Mouse (Mus musculus): ENCODE results near the gene Hoga1. TPM values are rescaled to one million over a fixed set of nuclear protein-coding genes. Genes with fewer than 3 reads are reported as not detected.

Hoga1 gene
- polyA plus RNA-seq, 1 experiment = 2.4 TPM

- DNase-seq (ENCODE audit: low spot score) = no peak
Measured at GRCm38 (mm10) chr19:42118596-42118995, 73.2 kb downstream of the Hoga1 start.

- DNase-seq (ENCODE audit: low spot score) = peak; percentile 19
Measured at GRCm38 (mm10) chr19:42120451-42120850, 75.0 kb downstream of the Hoga1 start.

Other genes with a start within 250 kb of the Hoga1 start
- 4.3 and 4.6 TPM in 2 replicates for gene Arhgap19, start 243.6 kb upstream of the Hoga1 start, polyA plus RNA-seq (2012; rRNA removed)
- 0.95 and 1.5 TPM in 2 replicates for gene Frat1, start 215.6 kb upstream of the Hoga1 start, polyA plus RNA-seq (2012; rRNA removed)
- 1.8 and 2.3 TPM in 2 replicates for gene Frat2, start 197.5 kb upstream of the Hoga1 start, polyA plus RNA-seq (2012; rRNA removed)
- 6.1 and 6.4 TPM in 2 replicates for gene Rrp12, start 149.4 kb upstream of the Hoga1 start, polyA plus RNA-seq (2012; rRNA removed)
- gene Pgam1, start 133.7 kb upstream of the Hoga1 start, polyA plus RNA-seq (2012; rRNA removed) = 266 and 271 TPM in 2 replicates
- 29.5 and 31.0 TPM in 2 replicates for gene Exosc1, start 112.2 kb upstream of the Hoga1 start, polyA plus RNA-seq (2012; rRNA removed)
- 41.1 and 66.3 TPM in 2 replicates for gene Zdhhc16, start 112.1 kb upstream of the Hoga1 start, polyA plus RNA-seq (2012; rRNA removed)
- 56.3 and 60.4 TPM in 2 replicates for gene Mms19, start 64.5 kb upstream of the Hoga1 start, polyA plus RNA-seq (2012; rRNA removed)
- 33.2 and 39.2 TPM in 2 replicates for gene Ubtd1, start 63.8 kb upstream of the Hoga1 start, polyA plus RNA-seq (2012; rRNA removed)
- gene Ankrd2, start 9.6 kb upstream of the Hoga1 start, polyA plus RNA-seq (2012; rRNA removed) = 0.10 TPM in 1 of 2 replicates, not detected in the other
- 0.23 and 0.24 TPM in 2 replicates for gene 4933411K16Rik, start 6.6 kb downstream of the Hoga1 start, polyA plus RNA-seq (2012; rRNA removed)
- gene Morn4, start 40.7 kb downstream of the Hoga1 start, polyA plus RNA-seq (2012; rRNA removed) = 7.4 and 8.7 TPM in 2 replicates
- 26.0 and 26.4 TPM in 2 replicates for gene Pi4k2a, start 44.9 kb downstream of the Hoga1 start, polyA plus RNA-seq (2012; rRNA removed)
- 28.6 and 29.1 TPM in 2 replicates for gene Avpi1, start 83.4 kb downstream of the Hoga1 start, polyA plus RNA-seq (2012; rRNA removed)
- 186 and 267 TPM in 2 replicates for gene Marveld1, start 101.8 kb downstream of the Hoga1 start, polyA plus RNA-seq (2012; rRNA removed)
- gene Zfyve27, start 118.3 kb downstream of the Hoga1 start, polyA plus RNA-seq (2012; rRNA removed) = 43.3 and 50.3 TPM in 2 replicates
- gene Sfrp5, start 156.6 kb downstream of the Hoga1 start, polyA plus RNA-seq (2012; rRNA removed) = 10.3 and 12.0 TPM in 2 replicates
- 0.10 TPM in 2 replicates for gene Golga7b, start 202.0 kb downstream of the Hoga1 start, polyA plus RNA-seq (2012; rRNA removed)